Mouse (Mus musculus): ENCODE measurements at regions not wholly inside any gene's neighbourhood (a gene's known extent, or its start where the extent isn't known, plus 50 kb on each side); places are given as distances from the start of the nearest gene placed in this dataset.

GRCm38 (mm10) chr4:95178900-95179299 lies 126.9 kb upstream of the Jun start:
- TF ChIP-seq CTCF (IDR thresholded peaks at IDR 0.05; ENCODE audit: borderline replicate concordance, control insufficient read depth, extremely low read depth, insufficient read depth, low read length, poor library complexity) (no peak), POLR2A (IDR thresholded peaks at IDR 0.05; ENCODE audit: control insufficient read depth, extremely low read depth, insufficient read depth, low read length, poor library complexity) (no peak)
- Histone ChIP-seq H3K36me3 (ENCODE audit: control insufficient read depth, insufficient read depth, low read length) (no peaks in the 10 kb centered on the region), H3K4me1 (replicated peaks; ENCODE audit: control insufficient read depth, insufficient read depth, low read length) (no peaks in the 10 kb centered on the region; the same call in 1 of the 2 replicates), H3K27me3 (ENCODE audit: control insufficient read depth, insufficient read depth, low read length) (no peaks in the 10 kb centered on the region), H3K27ac (ENCODE audit: control insufficient read depth, insufficient read depth, low read length) (no peak overlapping the region), H3K4me3 (ENCODE audit: control insufficient read depth, insufficient read depth, low read length) (no peak overlapping the region)
- no peak for DNase-seq
- WGBS = 81% methylated on average over 8 of the region's 8 CpGs

DNA sequence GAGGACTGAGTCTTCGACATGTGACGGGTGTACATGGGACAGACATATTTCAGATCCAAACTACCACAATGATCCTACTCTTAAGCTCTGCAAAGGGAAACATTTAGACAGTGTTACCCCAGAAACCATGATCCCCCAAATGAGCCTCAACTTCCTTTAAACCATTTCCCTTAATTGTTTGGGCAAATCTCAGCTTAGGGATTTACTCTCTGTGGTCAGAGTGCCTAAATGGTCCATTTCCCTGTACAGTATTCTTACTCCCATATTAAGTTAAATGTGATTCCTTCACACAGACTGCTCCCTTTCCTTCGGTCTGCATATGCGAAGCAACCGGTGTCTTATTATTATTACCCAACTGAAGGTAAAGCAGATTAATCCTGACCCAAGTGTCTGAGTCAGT lies 128.4 kb upstream of the Jun start:
- Histone ChIP-seq H3K36me3 (ENCODE audit: control insufficient read depth, insufficient read depth, low read length) (no peaks in the 10 kb centered on the region), H3K27ac (ENCODE audit: control insufficient read depth, insufficient read depth, low read length) (no peak overlapping the region), H3K27me3 (ENCODE audit: control insufficient read depth, insufficient read depth, low read length) (no peaks in the 10 kb centered on the region), H3K4me3 (ENCODE audit: control insufficient read depth, insufficient read depth, low read length) (no peak overlapping the region), H3K4me1 (replicated peaks; ENCODE audit: control insufficient read depth, insufficient read depth, low read length) (peaks cover 3% of the 10 kb centered on the region)
- no peak for DNase-seq
- WGBS = 97% methylated on average over 5 of the region's 5 CpGs
- TF ChIP-seq POLR2A (IDR thresholded peaks at IDR 0.05; ENCODE audit: control insufficient read depth, extremely low read depth, insufficient read depth, low read length, poor library complexity) (no peak), CTCF (IDR thresholded peaks at IDR 0.05; ENCODE audit: borderline replicate concordance, control insufficient read depth, extremely low read depth, insufficient read depth, low read length, poor library complexity) (no peak)

DNA sequence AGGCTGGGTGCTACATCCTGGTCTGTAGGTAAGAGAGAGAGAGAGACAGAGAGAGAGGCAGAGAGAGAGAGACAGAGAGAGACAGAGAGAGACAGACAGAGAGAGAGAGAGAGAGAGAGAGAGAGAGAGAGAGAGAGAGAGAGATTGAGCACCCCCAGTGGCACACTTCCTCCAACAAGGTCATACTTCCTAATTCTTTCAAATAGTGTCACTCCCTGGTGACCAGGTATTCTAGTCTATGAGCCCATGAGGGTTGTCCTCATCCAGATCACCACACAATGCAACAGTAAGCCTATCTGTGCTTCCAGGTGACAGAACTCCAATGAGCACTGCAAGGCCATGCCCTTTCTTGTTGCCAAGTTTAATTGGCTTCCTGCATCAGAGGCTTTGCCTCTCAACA lies 129.0 kb upstream of the Jun start:
- Histone ChIP-seq H3K27me3 (ENCODE audit: control insufficient read depth, insufficient read depth, low read length) (no peaks in the 10 kb centered on the region), H3K4me1 (replicated peaks; ENCODE audit: control insufficient read depth, insufficient read depth, low read length) (peaks cover 6% of the 10 kb centered on the region), H3K36me3 (ENCODE audit: control insufficient read depth, insufficient read depth, low read length) (no peaks in the 10 kb centered on the region), H3K27ac (ENCODE audit: control insufficient read depth, insufficient read depth, low read length) (no peak overlapping the region), H3K4me3 (ENCODE audit: control insufficient read depth, insufficient read depth, low read length) (no peak overlapping the region)
- TF ChIP-seq CTCF (IDR thresholded peaks at IDR 0.05; ENCODE audit: borderline replicate concordance, control insufficient read depth, extremely low read depth, insufficient read depth, low read length, poor library complexity) (no peak), POLR2A (IDR thresholded peaks at IDR 0.05; ENCODE audit: control insufficient read depth, extremely low read depth, insufficient read depth, low read length, poor library complexity) (no peak)
- no peak for DNase-seq

- DNase-seq = no peak
- H3K4me3 ChIP-seq (ENCODE audit: control insufficient read depth, insufficient read depth, low read length) = no peak overlapping the region
- no peak overlapping the region for H3K27ac ChIP-seq (ENCODE audit: control insufficient read depth, insufficient read depth, low read length)
- 88% methylated on average over 4 of the region's 4 CpGs for WGBS
- H3K36me3 ChIP-seq (ENCODE audit: control insufficient read depth, insufficient read depth, low read length) = no peaks in the 10 kb centered on the region
- no peaks in the 10 kb centered on the region for H3K27me3 ChIP-seq (ENCODE audit: control insufficient read depth, insufficient read depth, low read length)
- TF ChIP-seq POLR2A (IDR thresholded peaks at IDR 0.05; ENCODE audit: control insufficient read depth, extremely low read depth, insufficient read depth, low read length, poor library complexity) (no peak), CTCF (IDR thresholded peaks at IDR 0.05; ENCODE audit: borderline replicate concordance, control insufficient read depth, extremely low read depth, insufficient read depth, low read length, poor library complexity) (no peak)
- peaks cover 9% of the 10 kb centered on the region for H3K4me1 ChIP-seq (replicated peaks; ENCODE audit: control insufficient read depth, insufficient read depth, low read length)
Measured at GRCm38 (mm10) chr4:95184180-95184579, 132.2 kb upstream of the Jun start.

- WGBS = 46% methylated on average over 14 of the region's 14 CpGs
Measured at GRCm38 (mm10) chr4:95185113-95185915, 133.3 kb upstream of the Jun start.

DNA sequence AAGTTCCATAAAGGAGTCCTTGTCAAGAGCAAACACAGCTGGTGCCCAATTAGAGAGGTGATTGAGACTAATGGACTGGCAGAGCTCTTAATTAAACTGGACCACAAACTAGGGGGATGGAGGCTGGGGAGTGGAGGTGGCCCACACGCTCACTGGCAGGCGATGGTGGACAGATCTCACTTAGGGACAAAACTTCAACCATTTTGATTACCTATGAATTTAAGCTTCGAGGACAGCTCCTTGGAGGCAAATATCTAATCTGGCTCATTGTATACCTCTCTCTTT lies 133.8 kb upstream of the Jun start:
- TF ChIP-seq CTCF (IDR thresholded peaks at IDR 0.05; ENCODE audit: borderline replicate concordance, control insufficient read depth, extremely low read depth, insufficient read depth, low read length, poor library complexity) = no peak
- no peak for TF ChIP-seq POLR2A (IDR thresholded peaks at IDR 0.05; ENCODE audit: control insufficient read depth, extremely low read depth, insufficient read depth, low read length, poor library complexity)
- H3K27ac ChIP-seq (ENCODE audit: control insufficient read depth, insufficient read depth, low read length) = no peak overlapping the region; the same call in 1 of the 2 replicates
- 97% methylated on average over 3 of the region's 3 CpGs for WGBS
- no peaks in the 10 kb centered on the region for H3K27me3 ChIP-seq (ENCODE audit: control insufficient read depth, insufficient read depth, low read length)
- no peak for DNase-seq
- no peaks in the 10 kb centered on the region for H3K36me3 ChIP-seq (ENCODE audit: control insufficient read depth, insufficient read depth, low read length)
- H3K4me1 ChIP-seq (replicated peaks; ENCODE audit: control insufficient read depth, insufficient read depth, low read length) = peaks cover 9% of the 10 kb centered on the region
- H3K4me3 ChIP-seq (ENCODE audit: control insufficient read depth, insufficient read depth, low read length) = no peak overlapping the region

More at GRCm38 (mm10) chr4:95185113-95185915, 133.3 kb upstream of the Jun start:
- no peak overlapping the region for H3K4me3 ChIP-seq (ENCODE audit: control insufficient read depth, insufficient read depth, low read length)
- H3K27ac ChIP-seq (ENCODE audit: control insufficient read depth, insufficient read depth, low read length) = no peak overlapping the region
- no peaks in the 10 kb centered on the region for H3K36me3 ChIP-seq (ENCODE audit: control insufficient read depth, insufficient read depth, low read length)
- no peaks in the 10 kb centered on the region for H3K27me3 ChIP-seq (ENCODE audit: control insufficient read depth, insufficient read depth, low read length)
- DNase-seq = no peak
- no peak for TF ChIP-seq POLR2A (IDR thresholded peaks at IDR 0.05; ENCODE audit: control insufficient read depth, extremely low read depth, insufficient read depth, low read length, poor library complexity)
- TF ChIP-seq CTCF (IDR thresholded peaks at IDR 0.05; ENCODE audit: borderline replicate concordance, control insufficient read depth, extremely low read depth, insufficient read depth, low read length, poor library complexity) = no peak
- peaks cover 9% of the 10 kb centered on the region for H3K4me1 ChIP-seq (replicated peaks; ENCODE audit: control insufficient read depth, insufficient read depth, low read length)

- peaks cover 14% of the 10 kb centered on the region for H3K4me1 ChIP-seq (replicated peaks; ENCODE audit: control insufficient read depth, insufficient read depth, low read length)
- H3K27ac ChIP-seq (ENCODE audit: control insufficient read depth, insufficient read depth, low read length) = no peak overlapping the region
- DNase-seq = no peak
- no peak overlapping the region for H3K4me3 ChIP-seq (ENCODE audit: control insufficient read depth, insufficient read depth, low read length)
- no peaks in the 10 kb centered on the region for H3K36me3 ChIP-seq (ENCODE audit: control insufficient read depth, insufficient read depth, low read length)
- no peaks in the 10 kb centered on the region for H3K27me3 ChIP-seq (ENCODE audit: control insufficient read depth, insufficient read depth, low read length)
- WGBS = 94% methylated on average over 3 of the region's 3 CpGs
- TF ChIP-seq CTCF (IDR thresholded peaks at IDR 0.05; ENCODE audit: borderline replicate concordance, control insufficient read depth, extremely low read depth, insufficient read depth, low read length, poor library complexity) (no peak), POLR2A (IDR thresholded peaks at IDR 0.05; ENCODE audit: control insufficient read depth, extremely low read depth, insufficient read depth, low read length, poor library complexity) (no peak)
Measured at GRCm38 (mm10) chr4:95188107-95188506, 136.1 kb upstream of the Jun start.
